Mouse (Mus musculus) right cerebral cortex, postnatal 36 days (tissue): ENCODE measurements around the gene Atf6.

Source experiments
- DNase-seq, 2 experiments: peaks; one replicate each; pipeline ENCODE4 v3.0.0; 2022; ENCODE audit warnings: low spot score in 2 of 2, mixed read lengths in 1 of 2

Atf6 gene

GRCm38 (mm10) chr1:170706046-170706445, 161.5 kb downstream of the Atf6 start:
- DNase-seq, result no peak

- no peak for DNase-seq
Measured at GRCm38 (mm10) chr1:170704911-170705594, 162.5 kb downstream of the Atf6 start.

- no peak for DNase-seq
Measured at GRCm38 (mm10) chr1:170704103-170704502, 163.5 kb downstream of the Atf6 start.

- no peak for DNase-seq
Measured at GRCm38 (mm10) chr1:170702958-170703357, 164.6 kb downstream of the Atf6 start.

- DNase-seq, result no peak
Measured at GRCm38 (mm10) chr1:170702263-170702662, 165.3 kb downstream of the Atf6 start.

- no peak for DNase-seq
Measured at GRCm38 (mm10) chr1:170701582-170701981, 166.0 kb downstream of the Atf6 start.

GRCm38 (mm10) chr1:170701178-170701577, 166.4 kb downstream of the Atf6 start:
- DNase-seq, result no peak

GRCm38 (mm10) chr1:170700496-170701027, 167.0 kb downstream of the Atf6 start:
- DNase-seq, result no peak

GRCm38 (mm10) chr1:170699553-170699952, 168.0 kb downstream of the Atf6 start:
- no peak for DNase-seq

- no peak for DNase-seq
Measured at GRCm38 (mm10) chr1:170698771-170699170, 168.8 kb downstream of the Atf6 start.

- DNase-seq, result no peak
Measured at GRCm38 (mm10) chr1:170697771-170698356, 169.7 kb downstream of the Atf6 start.

- DNase-seq, result no peak
Measured at GRCm38 (mm10) chr1:170696996-170697395, 170.6 kb downstream of the Atf6 start.

GRCm38 (mm10) chr1:170695326-170695725, 172.2 kb downstream of the Atf6 start:
- no peak for DNase-seq

GRCm38 (mm10) chr1:170694821-170695291, 172.7 kb downstream of the Atf6 start:
- peak in 1 of 2 experiments; percentile 23 for DNase-seq

- DNase-seq, result no peak
Measured at GRCm38 (mm10) chr1:170691301-170691700, 176.3 kb downstream of the Atf6 start.

GRCm38 (mm10) chr1:170689773-170690172, 177.8 kb downstream of the Atf6 start:
- no peak for DNase-seq

GRCm38 (mm10) chr1:170683863-170684262, 183.7 kb downstream of the Atf6 start:
- DNase-seq, result no peak

GRCm38 (mm10) chr1:170679624-170680023, 187.9 kb downstream of the Atf6 start:
- no peak for DNase-seq

- no peak for DNase-seq
Measured at GRCm38 (mm10) chr1:170678861-170679260, 188.7 kb downstream of the Atf6 start.

- DNase-seq, result no peak
Measured at GRCm38 (mm10) chr1:170677681-170678080, 189.9 kb downstream of the Atf6 start.

GRCm38 (mm10) chr1:170674184-170674775, 193.3 kb downstream of the Atf6 start:
- no peak for DNase-seq

GRCm38 (mm10) chr1:170665200-170665599, 202.4 kb downstream of the Atf6 start:
- no peak for DNase-seq
